Mouse (Mus musculus) lung, adult 10 weeks (tissue): ENCODE data around the gene Tnks2. TPM values are rescaled to one million over a fixed set of nuclear protein-coding genes. Genes with fewer than 3 reads are reported as not detected.

Experiments
- polyA plus RNA-seq: library from polyadenylated mRNA; stranded (reverse); fragments of 350-450 nt; fragmentation: Illumina TruSeq; extraction: RNeasy Lipid Tissue Mini Kit (QIAGEN cat#74804); gene quantifications from one replicate; pipeline ENCODE4 v1.2.3, GENCODE M21; 2014; ENCODE audit warnings: low read depth, low replicate concordance; ENCODE audit not compliant: insufficient read depth

The Tnks2 gene
- 26.8 TPM for polyA plus RNA-seq

DNA sequence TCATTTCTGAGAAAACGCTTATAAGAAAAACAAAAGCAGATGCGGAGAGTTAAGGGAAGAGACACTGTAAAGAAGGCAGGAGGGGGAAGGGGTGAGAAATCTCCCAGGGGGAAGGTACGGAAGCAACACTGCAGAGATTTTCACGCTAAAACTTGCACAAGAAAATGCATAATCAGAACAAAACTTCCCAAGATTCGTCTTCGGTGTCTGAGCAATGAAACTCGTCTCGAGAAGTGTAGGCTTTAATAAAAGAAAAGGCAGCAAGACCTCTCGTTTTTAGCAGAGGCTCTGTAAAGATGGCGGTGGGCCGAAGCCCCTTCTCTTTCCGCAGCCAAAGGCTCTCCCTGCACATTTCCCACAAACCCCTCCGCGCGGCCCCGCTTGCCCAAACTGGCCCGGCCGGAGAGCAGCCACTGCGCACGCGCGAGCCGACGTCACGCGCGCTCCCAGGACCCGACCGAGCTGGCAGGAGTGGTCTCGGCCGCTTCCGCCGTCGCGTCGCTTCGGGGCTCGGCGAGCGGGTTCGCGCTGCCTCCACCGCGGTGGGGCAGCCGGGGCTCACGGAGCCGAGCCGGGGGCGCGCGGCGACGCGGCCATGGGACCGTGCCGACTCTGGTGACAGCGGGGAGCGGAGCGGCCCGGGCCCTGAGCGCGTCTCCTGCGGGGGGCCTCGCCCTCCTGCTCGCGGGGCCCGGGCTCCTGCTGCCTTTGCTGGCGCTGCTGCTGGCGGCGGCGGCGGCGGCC is at the start of gene Tnks2:
Gene Tnks2 (plus strand): TSS at position 445 of the 744 bp plus-strand sequence.

DNA sequence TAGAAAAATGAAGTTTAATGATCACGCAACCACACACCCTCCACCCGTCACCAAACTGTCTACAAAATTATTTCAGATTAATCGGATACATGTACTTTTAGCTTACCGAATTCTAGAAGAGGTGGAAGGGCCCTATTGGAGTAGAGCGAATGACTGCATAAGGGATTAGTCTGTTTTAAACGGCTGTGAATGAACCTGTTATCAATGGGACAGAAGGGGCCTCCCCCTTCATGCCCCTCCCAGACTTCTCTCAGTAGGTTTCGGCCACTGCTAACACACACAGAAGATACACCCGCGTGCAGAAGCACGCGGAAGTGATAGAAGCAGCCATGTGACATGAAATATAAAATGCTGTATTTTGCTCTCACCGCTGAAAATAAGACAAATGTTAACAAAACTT is 85.4 kb downstream of the Tnks2 start, which contains the start of gene Fgfbp3:
Gene Fgfbp3 (minus strand): TSS at position 150 of the 400 bp plus-strand sequence.

GRCm38 (mm10) chr19:36925671-36926552 is 91.9 kb downstream of the Tnks2 start, which contains the start of gene Btaf1:
Gene Btaf1 (plus strand): TSS chr19:36926079.

Other genes starting within 250 kb of the Tnks2 start
- gene Ppp1r3c, start 97.6 kb upstream of the Tnks2 start, polyA plus RNA-seq: 17.7 TPM
- 2.1 TPM for gene Fgfbp3, start 85.4 kb downstream of the Tnks2 start, polyA plus RNA-seq
- 5.8 TPM for gene Btaf1, start 91.8 kb downstream of the Tnks2 start, polyA plus RNA-seq